Mouse (Mus musculus) heart, embryonic 15.5 days (tissue): ENCODE data around the gene Sp1. TPM values are rescaled to one million over a fixed set of nuclear protein-coding genes. Genes with fewer than 3 reads are reported as not detected.

Experiments
- ATAC-seq: fragments of 200-750 bp; cut with Nextera tagmentation; replicated peaks from 2 replicates; pipeline ENCODE4 v1.8.0; 2017; ENCODE audit warnings: low read depth, moderate TSS enrichment; ENCODE audit not compliant: insufficient number of reproducible peaks, insufficient read depth, low FRiP score
- H3K27ac ChIP-seq: fragments of 300-500 bp; sonication (generic); 2 replicates; pipeline ENCODE4 v1.5.1; 2015; ENCODE audit warnings: mild to moderate bottlenecking, inconsistent platforms
- H3K27me3 ChIP-seq: fragments of 300-500 bp; sonication (generic); 2 replicates; pipeline ENCODE4 v1.6.1; 2015; ENCODE audit warnings: inconsistent platforms
- H3K36me3 ChIP-seq: fragments of 300-500 bp; sonication (generic); 2 replicates; pipeline ENCODE4 v1.6.1; 2015; ENCODE audit warnings: mild to moderate bottlenecking, inconsistent platforms
- H3K4me1 ChIP-seq: fragments of 300-500 bp; sonication (generic); replicated peaks from 2 replicates; pipeline ENCODE4 v1.6.1; 2015; ENCODE audit warnings: inconsistent platforms
- H3K4me2 ChIP-seq: fragments of 300-500 bp; sonication (generic); 2 replicates; pipeline ENCODE4 v1.6.1; 2015; ENCODE audit warnings: inconsistent platforms, mild to moderate bottlenecking, moderate library complexity
- H3K4me3 ChIP-seq: fragments of 300-500 bp; sonication (generic); 2 replicates; pipeline ENCODE4 v1.5.1; 2015; ENCODE audit warnings: mild to moderate bottlenecking, inconsistent platforms
- H3K9ac ChIP-seq: fragments of 300-500 bp; sonication (generic); 2 replicates; pipeline ENCODE4 v1.6.1; 2015; ENCODE audit warnings: mild to moderate bottlenecking, inconsistent platforms
- H3K9me3 ChIP-seq: fragments of 300-500 bp; sonication (generic); replicated peaks from 2 replicates; pipeline ENCODE4 v1.6.1; 2016; ENCODE audit warnings: inconsistent platforms
- WGBS: fragments of 180-500 bp; shearing (Covaris S2); methylation state at CpG from one replicate; pipeline ENCODE4 v1.1.7; 2015; ENCODE audit warnings: mixed read lengths; 5-methylcytosine and 5-hydroxymethylcytosine counted together
- polyA plus RNA-seq: library from polyadenylated mRNA; unstranded; fragments of >200 nt; fragmentation: Nextera tagmentation; extraction: Ambion mirVana; gene quantifications from 2 replicates; pipeline ENCODE4 v1.2.1, GENCODE M21; 2015

Sp1 gene
- polyA plus RNA-seq, 1 experiment from 2014 or later: 4.7 TPM

DNA sequence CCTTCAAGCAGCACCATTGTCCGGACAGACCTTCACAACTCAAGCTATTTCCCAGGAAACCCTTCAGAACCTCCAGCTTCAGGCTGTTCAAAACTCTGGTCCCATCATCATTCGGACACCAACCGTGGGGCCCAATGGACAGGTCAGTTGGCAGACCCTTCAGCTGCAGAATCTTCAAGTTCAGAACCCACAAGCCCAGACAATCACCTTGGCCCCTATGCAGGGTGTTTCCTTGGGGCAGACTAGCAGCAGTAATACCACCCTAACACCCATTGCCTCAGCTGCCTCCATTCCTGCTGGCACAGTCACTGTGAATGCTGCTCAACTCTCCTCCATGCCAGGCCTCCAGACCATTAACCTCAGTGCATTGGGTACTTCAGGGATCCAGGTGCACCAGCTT lies 3.3 kb downstream of the Sp1 start:
- WGBS: 92% methylated on average over 3 of the region's 3 CpGs
- 0 out of 2 replicates have a peak overlapping the region, but pooled peaks have one; percentile 3 for H3K4me3 ChIP-seq
- no peak overlapping the region for H3K27ac ChIP-seq
- H3K9ac ChIP-seq: no peak overlapping the region
- 0 out of 2 replicates have a peak overlapping the region, but pooled peaks have one; percentile 16 for H3K4me2 ChIP-seq
- no peaks in the 10 kb centered on the region for H3K27me3 ChIP-seq
- H3K9me3 ChIP-seq: no peaks in the 10 kb centered on the region
- no peak for ATAC-seq
- peaks cover 43% of the 10 kb centered on the region for H3K36me3 ChIP-seq
- peaks cover 41% of the 10 kb centered on the region for H3K4me1 ChIP-seq

- H3K27ac ChIP-seq: no peak overlapping the region
- H3K4me1 ChIP-seq: peaks cover 35% of the 10 kb centered on the region
- H3K36me3 ChIP-seq: peaks cover 47% of the 10 kb centered on the region
- no peak for ATAC-seq
- no peaks in the 10 kb centered on the region for H3K27me3 ChIP-seq
- H3K4me2 ChIP-seq: peak overlapping the region; percentile 16; the same call in 1 of the 2 replicates
- WGBS: 83% methylated on average over 1 of the region's 1 CpGs
- H3K9ac ChIP-seq: no peak overlapping the region
- H3K9me3 ChIP-seq: no peaks in the 10 kb centered on the region
- H3K4me3 ChIP-seq: no peak overlapping the region
These were observed 5.1 kb downstream of the Sp1 start for GRCm38 (mm10) chr15:102411077-102411476.

GRCm38 (mm10) chr15:102413687-102414086 lies 7.7 kb downstream of the Sp1 start:
- H3K36me3 ChIP-seq: peaks cover 38% of the 10 kb centered on the region

GRCm38 (mm10) chr15:102417524-102417923 lies 11.6 kb downstream of the Sp1 start:
- ATAC-seq: no peak
- no peak overlapping the region for H3K4me3 ChIP-seq
- H3K36me3 ChIP-seq: peaks cover 17% of the 10 kb centered on the region
- H3K9ac ChIP-seq: no peak overlapping the region
- WGBS: 85% methylated on average over 2 of the region's 2 CpGs
- no peak overlapping the region for H3K4me2 ChIP-seq
- no peaks in the 10 kb centered on the region for H3K4me1 ChIP-seq
- H3K9me3 ChIP-seq: no peaks in the 10 kb centered on the region
- no peaks in the 10 kb centered on the region for H3K27me3 ChIP-seq
- H3K27ac ChIP-seq: no peak overlapping the region

More at GRCm38 (mm10) chr15:102413687-102414086, 7.7 kb downstream of the Sp1 start:
- Histone ChIP-seq H3K4me2 (no peak overlapping the region), H3K9me3 (no peaks in the 10 kb centered on the region), H3K27ac (no peak overlapping the region), H3K4me1 (peaks cover 19% of the 10 kb centered on the region), H3K4me3 (no peak overlapping the region), H3K9ac (no peak overlapping the region), H3K27me3 (no peaks in the 10 kb centered on the region)
- ATAC-seq: no peak

DNA sequence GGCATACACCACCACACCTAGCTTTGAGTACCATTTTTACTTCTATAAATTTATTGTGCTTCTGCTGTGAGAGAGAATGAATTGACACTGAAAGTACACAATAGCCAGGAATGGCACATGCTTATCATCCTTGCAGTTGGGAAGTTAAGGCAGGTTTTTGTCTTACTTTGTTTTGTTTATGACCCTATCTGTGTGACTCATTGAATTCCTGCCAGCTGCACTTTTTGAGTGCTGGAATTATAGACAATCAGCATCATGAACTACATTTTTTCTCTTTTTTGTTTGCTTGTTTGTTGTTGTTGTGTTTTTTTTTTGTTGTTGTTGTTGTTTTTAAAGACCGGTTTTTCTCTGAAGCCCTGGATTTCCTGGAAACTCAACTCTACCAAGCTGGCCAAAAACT lies 15.0 kb downstream of the Sp1 start:
- H3K36me3 ChIP-seq: peaks cover 22% of the 10 kb centered on the region
- 50% methylated on average over 1 of the region's 1 CpGs for WGBS
- ATAC-seq: no peak
- H3K27me3 ChIP-seq: no peaks in the 10 kb centered on the region
- no peak overlapping the region for H3K9ac ChIP-seq
- H3K9me3 ChIP-seq: no peaks in the 10 kb centered on the region
- no peaks in the 10 kb centered on the region for H3K4me1 ChIP-seq
- no peak overlapping the region for H3K4me3 ChIP-seq
- H3K27ac ChIP-seq: peak overlapping the region; percentile 3; the same call in 1 of the 2 replicates
- H3K4me2 ChIP-seq: no peak overlapping the region

DNA sequence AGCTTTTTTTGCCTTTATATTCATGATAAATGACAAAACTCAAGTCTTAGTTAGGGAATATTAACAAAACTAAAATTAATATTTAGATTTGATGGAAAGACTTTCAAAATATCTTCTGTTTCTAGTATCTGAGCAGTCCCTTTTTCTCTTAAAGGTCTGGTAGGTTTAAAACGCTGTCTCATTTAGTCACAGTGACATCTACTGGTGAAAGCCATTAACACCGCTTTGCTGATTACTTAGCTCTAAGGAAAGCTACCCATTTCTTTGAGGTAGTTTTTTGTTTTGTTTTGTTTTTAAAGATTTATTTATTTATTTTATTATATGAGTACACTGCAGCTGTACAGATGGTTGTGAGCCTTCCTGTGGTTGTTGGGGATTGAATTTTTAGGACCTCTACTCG lies 15.5 kb downstream of the Sp1 start:
- no peak for ATAC-seq
- no peak overlapping the region for H3K4me2 ChIP-seq
- H3K27ac ChIP-seq: no peak overlapping the region
- peaks cover 26% of the 10 kb centered on the region for H3K36me3 ChIP-seq
- H3K4me1 ChIP-seq: no peaks in the 10 kb centered on the region
- no peaks in the 10 kb centered on the region for H3K9me3 ChIP-seq
- no peaks in the 10 kb centered on the region for H3K27me3 ChIP-seq
- no peak overlapping the region for H3K4me3 ChIP-seq
- 53% methylated on average over 3 of the region's 3 CpGs for WGBS
- H3K9ac ChIP-seq: no peak overlapping the region

DNA sequence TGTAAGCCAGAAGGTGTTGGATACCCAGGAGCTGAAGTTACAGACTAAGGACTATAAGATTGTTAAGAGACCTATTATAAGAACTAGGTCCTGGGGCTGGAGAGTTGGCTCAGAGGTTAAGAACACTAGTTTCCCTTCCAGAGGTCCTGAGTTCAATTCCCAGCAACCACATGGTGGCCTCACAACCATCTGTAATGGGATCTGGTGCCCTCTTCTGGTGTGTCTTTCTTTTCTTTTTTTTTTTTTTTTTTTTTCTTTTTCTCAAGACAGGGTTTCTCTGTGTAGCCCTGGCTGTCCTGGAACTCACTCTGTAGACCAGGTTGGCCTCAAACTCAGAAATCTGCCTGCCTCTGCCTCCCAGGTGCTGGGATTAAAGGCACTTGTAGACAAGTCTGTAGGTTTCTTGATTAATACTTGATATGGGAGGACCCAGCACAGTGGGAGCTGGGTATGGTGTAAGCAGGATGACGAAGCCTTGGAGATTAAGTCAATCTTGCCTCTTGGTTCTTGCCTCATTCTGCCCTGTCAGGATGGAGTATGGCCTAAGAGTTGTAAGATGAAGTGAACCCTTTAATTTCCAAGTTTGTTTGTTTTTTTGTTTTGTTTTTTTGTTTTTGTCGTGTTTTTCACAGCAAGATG lies 17.8 kb downstream of the Sp1 start:
- H3K36me3 ChIP-seq: peaks cover 41% of the 10 kb centered on the region

GRCm38 (mm10) chr15:102424657-102425056 lies 18.7 kb downstream of the Sp1 start:
- 61% methylated on average over 2 of the region's 2 CpGs for WGBS
- Histone ChIP-seq H3K36me3 (peaks cover 47% of the 10 kb centered on the region), H3K9me3 (no peaks in the 10 kb centered on the region), H3K9ac (no peak overlapping the region), H3K4me2 (no peak overlapping the region), H3K27me3 (no peaks in the 10 kb centered on the region), H3K4me3 (no peak overlapping the region), H3K27ac (no peak overlapping the region), H3K4me1 (no peaks in the 10 kb centered on the region)
- no peak for ATAC-seq

More for the DNA sequence above, 17.8 kb downstream of the Sp1 start:
- Histone ChIP-seq H3K9ac (no peak overlapping the region), H3K4me3 (no peak overlapping the region), H3K4me1 (no peaks in the 10 kb centered on the region), H3K27me3 (no peaks in the 10 kb centered on the region), H3K27ac (no peak overlapping the region), H3K4me2 (no peak overlapping the region), H3K9me3 (no peaks in the 10 kb centered on the region)
- WGBS: 90% methylated on average over 2 of the region's 2 CpGs
- no peak for ATAC-seq

DNA sequence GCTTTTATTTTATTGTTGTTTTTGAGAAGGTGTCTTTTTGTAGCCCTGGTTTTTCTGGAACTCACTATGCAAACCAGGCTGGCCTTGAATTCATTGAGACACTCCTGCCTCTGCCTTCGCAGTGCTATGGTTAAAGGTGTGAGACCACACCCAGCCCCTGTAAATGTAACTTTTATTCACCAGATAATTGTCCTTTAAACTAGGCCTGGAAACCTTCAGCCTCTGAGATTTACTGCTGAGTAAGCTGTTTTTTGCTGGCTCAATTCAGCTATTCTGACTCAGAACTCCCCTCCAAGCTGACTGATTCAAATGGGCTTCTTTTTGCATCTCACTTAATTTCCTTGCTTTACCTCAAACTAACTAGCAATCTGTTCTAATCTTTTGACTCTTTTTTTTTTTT lies 21.0 kb downstream of the Sp1 start:
- H3K36me3 ChIP-seq: peaks cover 69% of the 10 kb centered on the region
- H3K4me1 ChIP-seq: no peaks in the 10 kb centered on the region
- WGBS: 92% methylated on average over 1 of the region's 1 CpGs
- ATAC-seq: no peak
- no peak overlapping the region for H3K27ac ChIP-seq
- H3K4me3 ChIP-seq: no peak overlapping the region
- no peaks in the 10 kb centered on the region for H3K9me3 ChIP-seq
- H3K27me3 ChIP-seq: no peaks in the 10 kb centered on the region
- H3K4me2 ChIP-seq: no peak overlapping the region
- no peak overlapping the region for H3K9ac ChIP-seq

DNA sequence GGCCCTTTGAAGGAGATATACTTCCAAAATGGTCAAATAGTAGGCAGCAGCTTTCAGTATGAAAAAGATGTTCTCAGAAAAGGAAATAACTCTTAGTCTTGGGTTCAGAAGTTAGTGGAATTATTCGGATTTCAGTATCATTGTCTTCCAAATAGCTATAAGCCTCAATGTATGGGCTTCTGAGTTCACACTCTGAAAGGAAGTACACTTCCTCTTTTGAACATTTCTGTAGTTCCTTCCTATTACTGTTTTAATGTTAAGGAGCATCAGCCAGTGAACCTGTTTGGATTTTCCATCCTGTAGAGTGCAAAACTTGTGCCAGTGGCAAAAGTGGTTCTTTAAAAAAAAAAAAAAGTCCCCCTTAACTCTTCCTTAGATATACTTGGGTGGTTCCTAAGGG lies 26.1 kb downstream of the Sp1 start:
- H3K4me3 ChIP-seq: no peak overlapping the region
- no peak for ATAC-seq
- H3K9me3 ChIP-seq: no peaks in the 10 kb centered on the region
- H3K27me3 ChIP-seq: no peaks in the 10 kb centered on the region
- H3K9ac ChIP-seq: no peak overlapping the region
- H3K27ac ChIP-seq: peak overlapping the region; percentile 31; the same call in 1 of the 2 replicates
- 72% methylated on average over 1 of the region's 1 CpGs for WGBS
- peaks cover 73% of the 10 kb centered on the region for H3K36me3 ChIP-seq
- H3K4me1 ChIP-seq: no peaks in the 10 kb centered on the region
- H3K4me2 ChIP-seq: no peak overlapping the region

GRCm38 (mm10) chr15:102433173-102433572 lies 27.2 kb downstream of the Sp1 start:
- Histone ChIP-seq H3K9me3 (no peaks in the 10 kb centered on the region), H3K36me3 (peaks cover 65% of the 10 kb centered on the region), H3K4me2 (no peak overlapping the region), H3K4me3 (no peak overlapping the region), H3K4me1 (no peaks in the 10 kb centered on the region), H3K27me3 (no peaks in the 10 kb centered on the region), H3K27ac (no peak overlapping the region), H3K9ac (no peak overlapping the region)
- ATAC-seq: no peak
- 86% methylated on average over 4 of the region's 4 CpGs for WGBS

DNA sequence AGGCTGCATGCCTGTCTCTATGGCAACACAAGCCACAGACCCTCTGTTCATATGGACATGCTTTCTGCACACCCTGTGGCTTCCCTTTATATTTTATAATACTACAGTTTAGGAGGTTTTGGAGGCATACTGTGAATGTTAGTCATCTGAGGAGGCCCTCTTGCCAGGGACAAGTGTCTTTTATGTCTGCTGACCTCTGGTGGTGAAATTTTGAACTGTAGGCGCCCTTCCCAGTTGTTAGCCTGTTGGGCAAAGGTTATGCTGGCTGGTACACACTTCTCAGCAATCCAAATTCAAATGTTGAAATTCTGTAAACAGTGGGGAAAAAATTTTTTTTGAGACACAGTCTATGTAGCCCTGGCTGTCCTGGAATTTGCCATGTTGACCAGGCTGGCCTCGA lies 36.5 kb downstream of the Sp1 start:
- H3K27ac ChIP-seq: no peak overlapping the region
- H3K36me3 ChIP-seq: no peaks in the 10 kb centered on the region
- no peak overlapping the region for H3K4me2 ChIP-seq
- no peak for ATAC-seq
- H3K4me1 ChIP-seq: peaks cover 4% of the 10 kb centered on the region; the same call in 1 of the 2 replicates
- no peaks in the 10 kb centered on the region for H3K9me3 ChIP-seq
- no peaks in the 10 kb centered on the region for H3K27me3 ChIP-seq
- H3K4me3 ChIP-seq: no peak overlapping the region
- H3K9ac ChIP-seq: no peak overlapping the region
- WGBS: 42% methylated on average over 2 of the region's 2 CpGs
